In the genomic region with DNA sequence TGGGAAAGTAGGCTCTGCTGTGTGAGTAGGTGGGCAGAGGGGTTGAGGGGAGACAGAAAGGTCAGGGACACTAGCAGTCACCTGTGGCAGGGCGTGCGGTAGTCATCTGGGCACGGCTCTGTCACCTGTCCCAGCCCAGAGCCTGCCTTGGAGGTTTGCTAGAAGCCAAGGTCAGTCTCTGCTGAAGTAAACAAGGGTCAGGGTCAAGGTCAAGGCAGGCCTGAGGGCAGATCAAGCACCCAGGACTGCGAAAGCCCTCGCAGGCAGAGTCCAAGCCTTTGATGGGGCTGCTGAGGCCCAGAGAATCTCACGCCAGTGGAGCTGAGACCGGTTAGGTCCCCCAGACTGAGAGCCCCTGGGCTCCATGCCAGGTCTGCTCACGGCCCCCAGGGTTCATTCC, we compare ENCODE assay signal across 17 mouse cellular contexts.
DNase-seq lines count a peak whose midpoint lies in the region; TF ChIP-seq lines count a peak whose summit lies in the region.
"Had no signal": no experiment of that assay in that cellular context is flagged by ENCODE, and none has a peak within 500 bp of the region (broad histone marks: within the 10 kb centered on the region; RNA-seq: fewer than 3 reads in every experiment).

No protein-coding gene starts in this region.

- H3K4me1 ChIP-seq in ES-Bruce4 (ENCODE audit: control insufficient read depth, insufficient read depth, low read length) = peaks cover 14% of the 10 kb centered on the region
- peaks cover 12% of the 10 kb centered on the region for H3K4me1 ChIP-seq in limb, embryonic 10.5 days

- no peak for DNase-seq in left cerebral cortex, adult 2 months (ENCODE audit: extremely low spot score in 1 of 2, low spot score in 2 of 2)
- DNase-seq in left cerebral cortex, adult 18-20 months (ENCODE audit: low spot score in 2 of 2) = no peak
- DNase-seq in R1 (ENCODE audit: low read depth, low spot score) = peak; percentile 51
- DNase-seq in limb, embryonic 10.5 days (ENCODE audit: low spot score) = no peak
- no peak for DNase-seq in adrenal gland, adult (ENCODE audit: inconsistent age in 2 of 2, low spot score in 1 of 2)
- DNase-seq in spleen, postnatal 36 days (ENCODE audit: low spot score in 2 of 2) = no peak
- DNase-seq: adrenal gland, adult 2 months; adrenal gland, postnatal 14 days; cerebellum, adult 18-20 months; cerebellum, adult 9-10 months; cerebellum, postnatal 14 days; gastrocnemius, postnatal 25 days; heart, adult 2 months; kidney, adult 18-20 months had no signal

- TF ChIP-seq EP300 in ES-Bruce4 (IDR thresholded peaks at IDR 0.05; ENCODE audit: insufficient read depth, low read depth, low read length) = peak; percentile 98

- H3K4me3 ChIP-seq in left cerebral cortex, adult 2 months = no peak overlapping the region
- H3K4me3 ChIP-seq in ES-Bruce4 (ENCODE audit: low read depth, low read length) = no peak overlapping the region
- H3K4me3 ChIP-seq in limb, embryonic 10.5 days = no peak overlapping the region
- H3K4me3 ChIP-seq: forebrain, embryonic 10.5 days; heart, adult 2 months; hindbrain, embryonic 13.5 days had no signal

- intact Hi-C loops in left cerebral cortex, adult 2 months (cut with DNase I) = no loop called here

- no peaks in the 10 kb centered on the region for H3K9me3 ChIP-seq in ES-Bruce4 (replicated peaks; ENCODE audit: control insufficient read depth, insufficient read depth, low read length, poor library complexity, severe bottlenecking)
- no peaks in the 10 kb centered on the region for H3K9me3 ChIP-seq in limb, embryonic 10.5 days (replicated peaks)
- H3K9me3 ChIP-seq: forebrain, embryonic 10.5 days; hindbrain, embryonic 13.5 days had no signal

- no peaks in the 10 kb centered on the region for H3K27me3 ChIP-seq in ES-Bruce4 (ENCODE audit: control insufficient read depth, insufficient read depth, low read length, poor library complexity, severe bottlenecking)
- peaks cover 32% of the 10 kb centered on the region; the same call in 1 of the 2 replicates for H3K27me3 ChIP-seq in limb, embryonic 10.5 days (ENCODE audit: low read depth, poor library complexity, severe bottlenecking)

- TF ChIP-seq POLR2A in ES-Bruce4 (IDR thresholded peaks at IDR 0.05; ENCODE audit: insufficient read depth, low read length) = no peak

- TF ChIP-seq CTCF in left cerebral cortex, adult 2 months (IDR thresholded peaks at IDR 0.05) = no peak
- no peak for TF ChIP-seq CTCF in ES-Bruce4 (IDR thresholded peaks at IDR 0.05; ENCODE audit: low read depth, low read length)

- WGBS in limb, embryonic 10.5 days = 75% methylated on average over 8 of the region's 8 CpGs

- peak overlapping the region; percentile 24; the same call in 1 of the 2 replicates for H3K27ac ChIP-seq in left cerebral cortex, adult 2 months
- 0 out of 2 replicates have a peak overlapping the region, but pooled peaks have one; percentile 24 for H3K27ac ChIP-seq in ES-Bruce4 (ENCODE audit: insufficient read depth, low read length)
- H3K27ac ChIP-seq in limb, embryonic 10.5 days = peak overlapping the region; percentile 30; the same call in 1 of the 2 replicates
- H3K27ac ChIP-seq: forebrain, embryonic 10.5 days; heart, adult 2 months; hindbrain, embryonic 13.5 days had no signal

- no peaks in the 10 kb centered on the region for H3K36me3 ChIP-seq in ES-Bruce4 (ENCODE audit: control insufficient read depth, insufficient read depth, low read length, poor library complexity, severe bottlenecking)
- H3K36me3 ChIP-seq in limb, embryonic 10.5 days = no peaks in the 10 kb centered on the region
- H3K36me3 ChIP-seq: forebrain, embryonic 10.5 days; hindbrain, embryonic 13.5 days had no signal

- no peak overlapping the region for H3K9ac ChIP-seq in ES-Bruce4 (ENCODE audit: low read depth, poor library complexity, severe bottlenecking)
- H3K9ac ChIP-seq: hindbrain, embryonic 13.5 days had no signal
